Mouse (Mus musculus) hindbrain, embryonic 11.5 days (tissue): ENCODE results near the gene Hist1h2ae. TPM values are rescaled to one million over a fixed set of nuclear protein-coding genes. Genes with fewer than 3 reads are reported as not detected.
A peak's percentile ranks its signal among the peaks of the same experiment; 100 is the strongest.
"Not testable (repeated sequence)": the region's sequence is repeated elsewhere in the genome, so short reads cannot be mapped to it uniquely, and the experiment has no call there.

Experiments used
- ATAC-seq: fragments of 200-750 bp; cut with Nextera tagmentation; 2 replicates; pipeline ENCODE4 v1.8.0; 2017; ENCODE audit warnings: mild to moderate bottlenecking, moderate TSS enrichment, moderate library complexity; ENCODE audit not compliant: low FRiP score
- DNase-seq: peaks from one replicate; pipeline ENCODE4 v3.0.0-alpha.2; 2015; ENCODE audit warnings: low spot score
- H3K27ac ChIP-seq: fragments of 300-500 bp; sonication (generic); 2 replicates; pipeline ENCODE4 v1.5.1; 2014; ENCODE audit warnings: mild to moderate bottlenecking, low read depth, low read length
- H3K27me3 ChIP-seq: fragments of 300-500 bp; sonication (generic); 2 replicates; pipeline ENCODE4 v1.6.1; 2014; ENCODE audit warnings: mild to moderate bottlenecking, low read length, moderate library complexity, mixed read lengths; ENCODE audit not compliant: control insufficient read depth, insufficient read depth
- H3K36me3 ChIP-seq: fragments of 300-500 bp; sonication (generic); 2 replicates; pipeline ENCODE4 v1.6.1; 2014; ENCODE audit warnings: mild to moderate bottlenecking, low read length, moderate library complexity, mixed read lengths; ENCODE audit not compliant: control insufficient read depth, insufficient read depth
- H3K4me1 ChIP-seq: fragments of 300-500 bp; sonication (generic); replicated peaks from 2 replicates; pipeline ENCODE4 v1.6.1; 2014; ENCODE audit warnings: low read length, mixed read lengths; ENCODE audit not compliant: control insufficient read depth, insufficient read depth
- H3K4me2 ChIP-seq: fragments of 300-500 bp; sonication (generic); replicated peaks from 2 replicates; pipeline ENCODE4 v1.6.1; 2014; ENCODE audit warnings: mild to moderate bottlenecking, low read depth, low read length
- H3K4me3 ChIP-seq: fragments of 300-500 bp; sonication (generic); 2 replicates; pipeline ENCODE4 v1.5.1; 2014; ENCODE audit warnings: low read depth, low read length
- H3K9ac ChIP-seq: fragments of 300-500 bp; sonication (generic); 2 replicates; pipeline ENCODE4 v1.6.1; 2014; ENCODE audit warnings: low read depth, low read length
- H3K9me3 ChIP-seq: fragments of 300-500 bp; sonication (generic); 2 replicates; pipeline ENCODE4 v1.6.1; 2016; ENCODE audit warnings: low read length; ENCODE audit not compliant: control insufficient read depth
- WGBS: fragments of 180-500 bp; shearing (Covaris S2); extraction: QIAGEN DNeasy Blood & Tissue Kit; methylation state at CpG from one replicate; pipeline ENCODE4 v1.1.7; 2014; 5-methylcytosine and 5-hydroxymethylcytosine counted together
- polyA plus RNA-seq: library from polyadenylated mRNA; unstranded; fragments of >200 nt; fragmentation: Nextera tagmentation; extraction: Ambion mirVana; gene quantifications from 2 replicates; pipeline ENCODE4 v1.2.1, GENCODE M21; 2014

The Hist1h2ae gene
- polyA plus RNA-seq, 1 experiment from 2014 or later = 82.9 TPM

DNA sequence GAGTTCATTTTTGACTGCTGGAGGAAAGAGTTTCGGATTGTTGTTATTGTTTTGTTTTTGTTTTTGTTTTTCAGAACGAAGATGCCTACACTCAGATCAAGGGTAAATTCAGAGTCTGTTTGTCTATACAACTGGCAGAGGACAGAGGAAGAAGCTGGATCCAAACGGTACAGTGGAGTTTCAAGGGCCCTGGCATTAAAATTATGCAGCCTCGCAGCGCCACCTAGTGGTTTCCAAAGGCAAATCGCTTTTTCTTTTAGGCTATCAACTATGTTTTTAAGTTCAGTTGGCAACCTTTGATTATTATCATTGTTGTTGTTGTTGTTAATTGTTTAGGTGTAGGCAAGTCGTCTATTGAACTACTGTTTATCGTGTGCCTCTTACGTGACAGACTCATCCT, 26.9 kb upstream of the Hist1h2ae start:
- peak; percentile 84 for DNase-seq
- H3K27ac ChIP-seq = no peak overlapping the region
- no peak overlapping the region for H3K9ac ChIP-seq
- peak; percentile 30; the same call in 1 of the 2 replicates for ATAC-seq
- no peaks in the 10 kb centered on the region for H3K27me3 ChIP-seq
- WGBS = 7% methylated on average over 9 of the region's 9 CpGs
- no peaks in the 10 kb centered on the region for H3K9me3 ChIP-seq
- H3K4me3 ChIP-seq = no peak overlapping the region
- H3K4me1 ChIP-seq = no peaks in the 10 kb centered on the region
- H3K4me2 ChIP-seq = no peak overlapping the region
- H3K36me3 ChIP-seq = no peaks in the 10 kb centered on the region

DNA sequence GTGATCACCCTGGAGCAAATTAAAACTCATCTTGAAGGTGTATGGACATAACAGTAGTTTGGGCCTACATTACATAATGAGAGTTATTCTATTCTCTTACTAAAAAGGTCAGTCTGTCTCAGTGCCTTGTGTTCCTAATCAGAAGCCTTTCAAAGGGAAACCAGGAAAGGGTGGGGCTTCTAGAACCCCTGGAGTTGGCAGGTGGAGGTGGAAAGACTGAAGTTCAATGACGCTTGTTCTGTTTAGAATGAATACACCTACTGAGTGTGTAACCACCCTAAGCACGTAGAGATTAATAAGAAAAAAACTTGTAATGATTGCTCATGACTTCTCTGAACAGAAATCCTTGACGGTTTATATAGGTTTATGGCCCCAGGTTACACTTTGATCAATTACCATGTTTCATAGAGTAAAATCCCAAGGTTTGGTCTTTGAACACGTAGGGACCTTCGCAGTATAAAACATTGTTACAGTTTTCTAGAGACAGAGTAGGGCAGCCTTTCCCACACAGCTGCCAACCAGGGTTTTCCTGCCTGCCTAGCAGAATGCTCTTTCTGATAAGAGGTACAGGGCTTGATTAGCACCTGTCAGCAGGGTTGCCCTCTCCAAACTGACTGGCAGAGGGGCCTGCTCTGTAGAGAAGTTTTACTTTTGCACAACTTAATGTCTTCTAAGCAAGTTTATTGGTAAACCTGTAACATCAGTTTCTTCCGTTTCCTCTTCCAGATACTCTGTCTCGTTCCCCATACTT, 24.8 kb upstream of the Hist1h2ae start:
- no peaks in the 10 kb centered on the region for H3K9me3 ChIP-seq
- no peak overlapping the region for H3K9ac ChIP-seq
- no peaks in the 10 kb centered on the region for H3K27me3 ChIP-seq
- no peak overlapping the region for H3K27ac ChIP-seq
- DNase-seq (no peak), ATAC-seq (no peak)
- H3K4me3 ChIP-seq = no peak overlapping the region
- 84% methylated on average over 7 of the region's 7 CpGs for WGBS
- H3K36me3 ChIP-seq = no peaks in the 10 kb centered on the region
- H3K4me1 ChIP-seq = no peaks in the 10 kb centered on the region
- no peak overlapping the region for H3K4me2 ChIP-seq

DNA sequence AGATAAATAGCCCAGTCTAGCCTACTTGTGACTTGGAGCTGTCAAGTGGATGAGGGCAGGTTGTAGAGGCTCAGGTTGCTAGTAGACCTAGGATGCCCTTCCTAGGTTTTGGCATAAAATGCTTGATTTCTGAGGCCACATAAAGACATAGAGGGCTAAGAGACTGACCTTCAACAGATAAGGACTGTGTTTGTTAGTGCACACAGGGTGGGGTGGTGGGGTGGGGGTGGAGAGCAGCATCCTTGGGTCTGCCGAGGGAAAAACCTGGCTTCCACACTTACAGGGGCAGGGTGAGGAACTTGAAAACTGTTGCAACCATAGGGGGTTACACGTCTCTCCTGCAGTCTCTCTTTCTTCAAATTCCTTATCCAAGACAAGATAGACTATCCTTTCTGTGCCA, 24.2 kb upstream of the Hist1h2ae start:
- Histone ChIP-seq H3K4me2 (no peak overlapping the region), H3K4me1 (no peaks in the 10 kb centered on the region), H3K27ac (no peak overlapping the region), H3K9me3 (no peaks in the 10 kb centered on the region), H3K9ac (no peak overlapping the region), H3K27me3 (no peaks in the 10 kb centered on the region), H3K36me3 (no peaks in the 10 kb centered on the region), H3K4me3 (no peak overlapping the region)
- DNase-seq (no peak), ATAC-seq (no peak)
- 84% methylated on average over 2 of the region's 2 CpGs for WGBS

DNA sequence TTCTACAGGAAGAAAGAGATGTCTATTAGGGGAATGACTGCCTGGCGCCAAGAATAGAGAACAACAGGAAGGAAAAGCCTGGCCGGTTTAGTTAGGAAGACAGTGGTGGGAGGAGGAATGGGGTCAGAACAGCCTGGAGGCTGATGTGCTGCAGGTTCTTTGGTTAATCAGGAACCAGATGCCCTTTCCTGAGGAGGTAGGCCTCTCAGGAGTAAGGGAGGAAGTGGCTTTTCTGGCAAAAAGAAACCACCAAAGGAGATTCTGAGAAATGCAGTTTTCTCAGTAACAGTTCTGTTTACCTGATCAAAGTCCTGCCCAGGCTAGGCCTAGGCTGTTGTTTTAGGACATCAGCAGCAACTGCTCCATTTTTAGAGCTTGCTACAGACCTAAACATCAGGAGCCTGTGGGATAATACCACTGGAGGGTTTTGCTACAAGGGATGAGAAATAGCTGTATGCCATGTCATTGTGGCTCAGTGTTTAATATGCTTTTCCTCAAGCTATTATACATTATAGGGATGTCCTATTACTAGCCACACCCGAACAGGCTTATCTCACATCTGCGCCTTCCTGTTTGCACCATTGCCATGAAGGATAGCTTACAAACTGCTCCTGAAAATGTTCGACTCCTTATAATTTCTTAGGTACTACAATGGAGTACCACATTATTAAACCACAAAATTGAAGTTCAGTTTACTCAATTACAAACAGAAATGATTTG, 22.2 kb upstream of the Hist1h2ae start:
- DNase-seq (no peak), ATAC-seq (no peak)
- H3K4me1 ChIP-seq = no peaks in the 10 kb centered on the region
- H3K4me2 ChIP-seq = no peak overlapping the region
- H3K27me3 ChIP-seq = no peaks in the 10 kb centered on the region
- H3K36me3 ChIP-seq = no peaks in the 10 kb centered on the region
- WGBS = 91% methylated on average over 5 of the region's 5 CpGs
- H3K27ac ChIP-seq = no peak overlapping the region
- no peaks in the 10 kb centered on the region for H3K9me3 ChIP-seq
- no peak overlapping the region for H3K4me3 ChIP-seq
- H3K9ac ChIP-seq = no peak overlapping the region

DNA sequence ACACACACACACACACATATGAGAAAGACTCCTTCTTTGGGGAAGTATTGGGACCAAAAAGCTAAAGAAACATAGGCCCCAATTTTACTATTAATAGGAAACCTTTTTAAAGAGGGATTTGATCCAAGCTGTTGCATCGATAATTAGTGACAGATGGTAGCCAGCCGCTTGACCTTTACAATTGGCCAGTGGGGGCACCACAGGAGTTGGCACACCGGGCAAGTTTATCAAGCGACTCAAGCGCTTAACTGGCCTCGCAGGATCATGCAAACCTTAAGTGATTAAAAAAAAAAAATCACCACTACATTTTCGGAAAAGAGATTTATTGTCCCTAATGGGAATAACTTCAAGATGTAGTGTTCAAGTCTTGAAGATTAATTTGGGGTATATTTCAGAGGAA, 21.6 kb upstream of the Hist1h2ae start:
- no peaks in the 10 kb centered on the region for H3K27me3 ChIP-seq
- H3K4me2 ChIP-seq = no peak overlapping the region
- H3K27ac ChIP-seq = no peak overlapping the region
- no peaks in the 10 kb centered on the region for H3K9me3 ChIP-seq
- no peak overlapping the region for H3K4me3 ChIP-seq
- H3K9ac ChIP-seq = no peak overlapping the region
- H3K4me1 ChIP-seq = no peaks in the 10 kb centered on the region
- ATAC-seq = no peak
- no peak for DNase-seq
- H3K36me3 ChIP-seq = no peaks in the 10 kb centered on the region
- WGBS = 82% methylated on average over 7 of the region's 7 CpGs

DNA sequence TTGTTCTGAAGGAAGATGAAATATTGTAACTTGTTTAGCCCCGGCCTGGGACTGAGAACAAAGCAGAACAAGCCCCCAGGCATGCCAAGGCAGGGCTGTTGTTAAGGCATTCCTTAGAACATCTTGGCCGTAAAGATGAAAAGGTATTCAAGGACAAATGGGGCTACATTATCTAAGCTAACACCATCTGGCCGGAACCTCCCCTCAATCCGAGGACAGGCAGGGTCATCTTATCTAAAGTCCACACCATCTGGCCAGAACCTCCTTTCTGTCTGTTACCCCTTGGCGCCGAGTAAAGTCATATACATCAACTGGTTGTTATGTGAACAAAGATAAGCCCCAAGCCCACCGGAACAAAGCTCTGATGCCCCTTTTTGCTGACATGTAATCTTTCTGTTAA, 20.9 kb upstream of the Hist1h2ae start:
- H3K4me3 ChIP-seq, H3K27ac ChIP-seq, DNase-seq, H3K4me1 ChIP-seq, H3K27me3 ChIP-seq, H3K4me2 ChIP-seq, H3K36me3 ChIP-seq, ATAC-seq, H3K9me3 ChIP-seq, H3K9ac ChIP-seq: not testable (repeated sequence)
- 84% methylated on average over 7 of the region's 7 CpGs for WGBS

DNA sequence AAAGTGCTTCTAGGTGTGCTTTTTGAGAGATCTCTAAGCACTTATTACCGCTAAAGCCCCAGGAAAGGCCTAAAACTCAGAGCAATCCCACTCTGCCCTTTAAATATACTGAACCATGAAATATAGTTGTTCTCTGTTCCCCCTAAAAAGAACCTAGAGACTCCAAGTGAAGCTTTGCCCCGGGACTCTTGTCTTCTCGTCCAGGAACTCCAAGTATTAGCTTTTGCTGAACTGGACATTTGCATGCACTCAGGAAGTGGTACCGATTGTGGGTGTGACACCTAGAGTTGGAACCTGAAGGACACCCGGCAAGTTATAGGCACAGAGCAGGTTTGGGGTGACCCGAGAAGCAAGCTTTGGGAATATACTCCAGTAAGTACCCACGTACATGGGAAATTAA, 20.2 kb upstream of the Hist1h2ae start:
- Histone ChIP-seq H3K9ac (no peak overlapping the region), H3K27me3 (no peaks in the 10 kb centered on the region), H3K4me3 (no peak overlapping the region), H3K9me3 (no peaks in the 10 kb centered on the region), H3K36me3 (no peaks in the 10 kb centered on the region), H3K4me1 (no peaks in the 10 kb centered on the region), H3K4me2 (no peak overlapping the region), H3K27ac (no peak overlapping the region)
- ATAC-seq = no peak
- no peak for DNase-seq
- 97% methylated on average over 7 of the region's 7 CpGs for WGBS

DNA sequence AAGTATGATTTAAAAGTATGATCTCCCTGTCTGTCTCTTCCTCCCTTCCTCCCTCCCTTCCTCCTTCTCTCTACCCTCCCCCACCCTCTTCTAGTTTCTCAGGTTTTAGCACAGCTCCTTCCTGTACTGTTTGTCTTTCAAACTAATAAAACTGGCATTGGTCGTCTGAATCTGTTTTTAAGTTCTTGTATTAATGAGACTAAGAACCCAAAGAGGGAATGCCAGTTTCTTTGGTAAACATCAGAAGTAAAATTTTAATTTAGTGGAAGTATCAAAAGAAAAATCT, 15.9 kb upstream of the Hist1h2ae start:
- H3K4me1 ChIP-seq = peaks cover 3% of the 10 kb centered on the region; the same call in 1 of the 2 replicates
- peak overlapping the region; percentile 38 for H3K4me2 ChIP-seq
- 17% methylated on average over 1 of the region's 1 CpGs for WGBS
- H3K36me3 ChIP-seq = no peaks in the 10 kb centered on the region
- H3K27ac ChIP-seq = peak overlapping the region; percentile 82
- no peaks in the 10 kb centered on the region for H3K27me3 ChIP-seq
- ATAC-seq = no peak
- no peaks in the 10 kb centered on the region for H3K9me3 ChIP-seq
- H3K4me3 ChIP-seq = peak overlapping the region; percentile 17
- DNase-seq = no peak
- H3K9ac ChIP-seq = peak overlapping the region; percentile 57
